Mouse (Mus musculus) c-Kit-positive CD71-positive TER-119-positive erythroid progenitor cells, embryonic 14.5 days (primary cell): ENCODE measurements around the gene Trpc3.
A peak's percentile ranks its signal among the peaks of the same experiment; 100 is the strongest.
"Not testable (repeated sequence)": the region's sequence is repeated elsewhere in the genome, so short reads cannot be mapped to it uniquely, and the experiment has no call there.

Source experiments
- DNase-seq: peaks from one replicate; pipeline ENCODE4 v3.0.0-alpha.2; 2013; ENCODE audit warnings: low spot score

The Trpc3 gene

DNA sequence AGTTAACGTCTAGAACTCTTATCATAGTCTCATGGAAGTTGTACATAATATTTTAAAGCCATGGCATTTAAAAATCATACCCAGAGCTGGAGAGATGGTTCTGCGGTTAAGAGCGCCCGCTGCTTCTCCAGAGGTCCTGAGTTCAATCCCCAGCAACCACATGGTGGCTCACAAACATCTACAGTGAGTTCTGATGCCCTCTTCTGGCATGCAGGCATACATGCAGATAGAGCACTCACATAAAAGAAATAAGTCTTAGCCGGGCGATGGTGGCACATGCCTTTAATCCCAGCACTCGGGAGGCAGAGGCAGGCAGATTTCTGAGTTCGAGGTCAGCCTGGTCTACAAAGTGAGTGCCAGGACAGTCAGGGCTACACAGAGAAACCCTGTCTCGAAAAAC, 90.2 kb downstream of the Trpc3 start:
- DNase-seq, result not testable (repeated sequence)

DNA sequence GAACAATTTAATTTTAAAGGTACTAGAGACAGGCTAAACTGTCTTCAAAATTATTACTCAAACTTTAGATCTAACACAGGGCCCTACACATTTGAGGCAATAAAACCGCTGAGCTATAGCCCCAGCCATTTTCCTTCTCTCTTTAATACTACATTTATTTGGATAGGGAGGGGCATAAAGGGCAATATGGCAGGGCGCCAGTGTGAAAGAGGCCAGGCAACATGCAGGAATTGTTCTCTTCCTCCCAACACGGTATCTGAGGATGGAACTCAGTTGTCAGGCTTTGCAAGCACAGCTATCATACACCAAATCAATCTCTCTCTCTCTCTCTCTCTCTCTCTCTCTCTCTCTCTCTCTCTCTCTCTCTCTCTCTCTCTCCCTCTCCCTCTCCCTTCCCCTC, 91.2 kb downstream of the Trpc3 start:
- no peak for DNase-seq

DNA sequence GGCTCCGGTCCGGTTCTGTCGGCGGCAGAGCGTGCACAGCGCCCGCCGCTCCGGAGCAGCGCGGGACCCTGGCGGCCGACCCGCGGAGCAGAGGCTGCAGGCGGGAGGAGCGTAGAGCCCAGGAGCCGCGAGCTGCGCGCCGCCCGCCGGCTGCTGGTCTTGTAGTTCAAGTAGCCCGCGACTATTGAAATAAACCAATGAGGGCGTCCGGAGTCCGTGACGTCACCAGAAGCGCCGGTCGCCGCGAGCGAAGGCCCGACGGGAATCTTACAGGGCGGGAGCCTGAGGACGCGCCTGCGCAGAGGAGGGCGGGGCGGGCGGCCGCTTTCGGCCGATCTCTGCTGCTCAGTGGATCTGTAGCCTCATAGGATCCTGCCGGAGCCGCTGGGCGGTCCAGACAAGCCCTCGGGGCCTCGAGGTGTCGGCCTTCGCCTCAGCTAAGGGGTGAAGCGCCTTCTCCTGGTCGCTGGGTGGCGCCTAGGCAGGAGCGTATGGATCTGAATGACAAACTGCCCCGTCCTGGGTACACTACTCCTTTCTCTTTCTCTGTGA, 118.1 kb downstream of the Trpc3 start, which contains the start of gene Ccna2:
Gene Ccna2, minus strand, starts transcription at position 324 of the 552 bp plus-strand sequence.
- DNase-seq, result peak; percentile 98

DNA sequence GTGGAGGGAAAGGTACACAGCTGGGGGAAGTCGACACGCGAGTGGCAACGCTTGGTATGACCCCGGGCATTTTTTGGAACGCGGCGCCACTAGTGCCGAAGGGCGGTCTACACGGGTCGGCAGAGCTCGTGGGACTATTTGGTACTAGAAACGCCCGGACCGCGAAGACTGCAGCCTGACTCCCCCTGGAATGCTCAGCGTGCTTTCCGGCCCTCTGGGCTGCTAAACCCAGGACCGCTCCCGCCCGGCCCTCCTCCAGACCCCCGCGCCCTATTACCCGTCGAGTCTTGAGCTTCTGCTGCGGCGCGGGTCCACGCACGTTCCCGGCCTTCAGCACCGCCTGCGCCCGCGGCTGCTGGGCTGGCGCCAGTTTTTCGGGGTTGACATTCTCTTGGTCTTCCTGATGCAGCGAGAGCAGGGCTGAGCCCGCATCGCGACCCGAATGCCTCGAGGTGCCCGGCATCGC, 118.6 kb downstream of the Trpc3 start:
- peak; percentile 23 for DNase-seq
